Mouse (Mus musculus): ENCODE measurements at regions not wholly inside any gene's neighbourhood (a gene's known extent, or its start where the extent isn't known, plus 50 kb on each side); places are given as distances from the start of the nearest gene placed in this dataset. TPM values are rescaled to one million over a fixed set of nuclear protein-coding genes. Genes with fewer than 3 reads are reported as not detected.
A peak's percentile ranks its signal among the peaks of the same experiment; 100 is the strongest.
"Not testable (repeated sequence)": the region's sequence is repeated elsewhere in the genome, so short reads cannot be mapped to it uniquely, and the experiment has no call there.

DNA sequence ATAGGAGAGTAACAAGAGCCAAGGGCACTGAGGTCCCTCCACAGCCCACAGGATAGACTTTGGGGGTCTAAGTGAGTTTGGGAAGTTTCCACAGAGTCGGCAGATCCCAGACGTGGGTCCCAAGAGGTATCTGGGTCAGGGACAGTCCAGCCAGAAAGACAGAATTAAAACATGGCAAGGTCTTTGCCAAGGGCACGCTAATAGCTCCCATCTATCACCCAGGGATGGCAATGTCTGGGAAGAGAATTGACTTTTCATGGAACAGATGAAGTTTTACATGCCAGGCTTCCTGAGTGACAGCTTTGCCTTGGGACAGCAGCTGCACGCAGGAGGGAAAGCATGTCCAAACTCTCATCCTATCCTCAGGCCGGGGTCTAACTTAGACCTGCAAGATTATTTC, 563.5 kb downstream of the Gm10330 start:
- H3K4me2 ChIP-seq; H3K36me3 ChIP-seq; H3K27ac ChIP-seq; H3K4me3 ChIP-seq (replicated peaks); ATAC-seq (ENCODE audit: low read depth); DNase-seq; H3K9ac ChIP-seq; H3K9me3 ChIP-seq (replicated peaks); H3K4me1 ChIP-seq (replicated peaks); H3K27me3 ChIP-seq: not testable (repeated sequence)
- 42% methylated on average over 2 of the region's 5 CpGs for WGBS (ENCODE audit: insufficient replicate concordance)

DNA sequence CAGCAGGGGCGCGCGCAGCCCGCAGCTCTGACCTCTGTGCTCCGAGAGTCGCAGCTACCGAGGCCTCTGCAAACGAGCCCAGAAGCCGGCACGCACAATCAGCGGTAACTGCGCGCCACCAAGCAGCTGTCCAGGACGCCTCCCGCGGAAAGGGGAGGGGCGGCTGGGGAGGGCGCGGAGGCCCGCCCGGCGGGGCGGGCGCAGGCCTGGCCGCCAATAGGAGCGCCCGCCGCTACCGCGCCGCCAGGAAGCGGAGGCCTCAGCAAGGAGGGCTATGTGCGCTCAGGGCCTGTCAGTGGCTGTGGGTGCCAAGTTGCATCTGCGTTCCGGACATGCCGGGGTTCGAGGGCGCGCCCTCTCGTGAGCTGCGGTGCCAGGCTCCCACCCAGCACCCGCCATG, 590.5 kb downstream of the Gm10330 start:
- H3K4me2 ChIP-seq = peak overlapping the region; percentile 47
- peak overlapping the region; percentile 36 for H3K4me3 ChIP-seq (replicated peaks)
- H3K36me3 ChIP-seq; ATAC-seq (ENCODE audit: low read depth); H3K9ac ChIP-seq; H3K27ac ChIP-seq; H3K9me3 ChIP-seq (replicated peaks); H3K27me3 ChIP-seq; H3K4me1 ChIP-seq (replicated peaks): not testable (repeated sequence)
- peak; percentile 8 for DNase-seq
- WGBS (ENCODE audit: insufficient replicate concordance) = 2% methylated on average over 34 of the region's 42 CpGs

DNA sequence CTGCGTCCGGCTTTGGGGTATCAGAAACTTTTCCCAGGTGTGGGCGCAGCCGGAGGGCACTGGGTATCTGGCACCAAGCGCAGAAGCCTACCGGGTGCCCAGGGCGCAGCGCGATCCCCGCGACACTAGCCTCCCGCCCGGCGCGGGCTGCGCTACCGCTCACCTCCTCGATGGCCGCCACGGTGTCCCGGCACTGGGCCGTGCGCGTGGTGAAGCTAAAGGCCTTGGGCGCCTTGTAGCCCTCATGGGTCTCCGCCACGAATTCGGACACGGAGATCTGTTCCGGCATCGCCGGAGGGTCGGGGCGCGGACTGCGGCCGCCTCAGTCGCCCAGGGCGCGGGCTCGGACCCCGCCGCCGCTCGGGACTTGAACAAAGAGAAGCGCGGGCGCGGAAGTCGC, 591.0 kb downstream of the Gm10330 start:
- H3K27ac ChIP-seq; H3K9ac ChIP-seq; ATAC-seq (ENCODE audit: low read depth); H3K4me1 ChIP-seq (replicated peaks); H3K9me3 ChIP-seq (replicated peaks); H3K36me3 ChIP-seq; H3K27me3 ChIP-seq; DNase-seq: not testable (repeated sequence)
- H3K4me2 ChIP-seq = peak overlapping the region; percentile 47
- H3K4me3 ChIP-seq (replicated peaks) = peak overlapping the region; percentile 36
- 4% methylated on average over 34 of the region's 50 CpGs for WGBS (ENCODE audit: insufficient replicate concordance)

Small RNAs in the stretch of these regions (microRNA-seq; reads per million reads assigned to microRNA genes)
- gene Gm26140 = not detected
